Mouse (Mus musculus) lung, adult 2 months (tissue): Measurements from ENCODE around the gene Gm5129. TPM values are rescaled to one million over a fixed set of nuclear protein-coding genes. Genes with fewer than 3 reads are reported as not detected.

Experiments
- DNase-seq: peaks from one replicate; pipeline ENCODE4 v3.0.0; 2022
- H3K4me1 ChIP-seq: fragments of 200-500 bp; 2 replicates; pipeline ENCODE4 v1.6.1; 2011; ENCODE audit warnings: low read length; ENCODE audit not compliant: control insufficient read depth, insufficient read depth
- H3K4me3 ChIP-seq: fragments of 200-500 bp; replicated peaks from 2 replicates; pipeline ENCODE3; 2011; ENCODE audit warnings: low read depth, mild to moderate bottlenecking, control low read depth, low read length; ENCODE audit errors: extremely low read depth
- CTCF ChIP-seq: fragments of 200-500 bp; IDR thresholded peaks from 2 replicates; pipeline ENCODE4 v1.5.1; 2011; ENCODE audit warnings: mild to moderate bottlenecking, low read length, control low read depth; ENCODE audit not compliant: insufficient read depth
- POLR2A ChIP-seq: fragments of 200-500 bp; IDR thresholded peaks from 2 replicates; pipeline ENCODE4 v1.6.1; 2011; ENCODE audit warnings: low read depth, mild to moderate bottlenecking, control low read depth, low read length, borderline replicate concordance; ENCODE audit errors: extremely low read depth
- WGBS: fragments of 180-500 bp; shearing (Covaris S2); methylation state at CpG from one replicate; pipeline ENCODE4 v1.1.7; 2018; 5-methylcytosine and 5-hydroxymethylcytosine counted together
- polyA plus RNA-seq: library from polyadenylated mRNA; depleted of rRNA; stranded (reverse); fragments of >200 nt; gene quantifications from 2 replicates; pipeline ENCODE4 v1.2.3, GENCODE M21; 2012; rRNA removed

Gm5129 gene
- polyA plus RNA-seq, 1 experiment = not detected

DNA sequence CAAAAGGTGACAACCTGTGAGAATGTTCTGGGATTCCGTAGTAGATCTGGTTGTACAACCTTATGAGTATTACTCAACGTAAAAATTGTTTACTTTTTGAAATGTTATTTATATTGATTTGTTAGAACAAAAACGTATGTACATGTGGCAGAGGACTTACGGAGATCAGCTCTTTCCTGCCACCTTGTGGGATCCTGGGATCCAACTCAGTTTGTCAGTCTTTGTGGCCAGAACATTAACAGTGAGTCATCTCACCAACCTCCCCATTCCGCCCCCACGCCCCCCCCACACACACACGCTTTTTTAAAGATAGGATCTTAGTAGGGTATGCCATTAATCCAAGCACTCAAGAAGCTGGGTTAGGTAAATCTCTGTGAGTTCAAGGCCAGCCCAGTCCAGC, 47.4 kb downstream of the Gm5129 start:
- H3K4me1 ChIP-seq = no peaks in the 10 kb centered on the region
- DNase-seq = no peak
- WGBS = 50% methylated on average over 7 of the region's 7 CpGs
- TF ChIP-seq CTCF (no peak), POLR2A (no peak)
- no peak overlapping the region for H3K4me3 ChIP-seq

GRCm38 (mm10) chr5:29687671-29688070, 48.1 kb downstream of the Gm5129 start:
- 62% methylated on average over 3 of the region's 3 CpGs for WGBS
- peak; percentile 11 for DNase-seq
- TF ChIP-seq POLR2A (no peak), CTCF (peak; percentile 60)
- Histone ChIP-seq H3K4me3 (no peak overlapping the region), H3K4me1 (no peaks in the 10 kb centered on the region)

Other genes with a start within 250 kb of the Gm5129 start
- 8.1 and 13.6 TPM in 2 replicates for gene Ube3c, start 166.7 kb downstream of the Gm5129 start, polyA plus RNA-seq
- 29.4 and 58.0 TPM in 2 replicates for gene Dnajb6, start 248 bp downstream of the Gm5129 start, polyA plus RNA-seq